Mouse (Mus musculus) embryonic facial prominence, embryonic 11.5 days (tissue): ENCODE measurements around the gene Muc4. TPM values are rescaled to one million over a fixed set of nuclear protein-coding genes. Genes with fewer than 3 reads are reported as not detected.

Experiments used
- ATAC-seq: fragments of 200-750 bp; cut with Nextera tagmentation; replicated peaks from 2 replicates; pipeline ENCODE4 v1.8.0; 2017; ENCODE audit warnings: low read depth; ENCODE audit not compliant: insufficient number of reproducible peaks, low FRiP score, low TSS enrichment
- DNase-seq: peaks from one replicate; pipeline ENCODE4 v3.0.0-alpha.2; 2015; ENCODE audit warnings: low spot score
- H3K27ac ChIP-seq: fragments of 300-500 bp; sonication (generic); replicated peaks from 2 replicates; pipeline ENCODE4 v1.5.1; 2014; ENCODE audit warnings: mild to moderate bottlenecking, low read depth, low read length, control low read depth
- H3K27me3 ChIP-seq: fragments of 300-500 bp; sonication (generic); 2 replicates; pipeline ENCODE4 v1.6.1; 2014; ENCODE audit warnings: mild to moderate bottlenecking, low read length, moderate library complexity, mixed read lengths; ENCODE audit not compliant: control insufficient read depth, insufficient read depth
- H3K36me3 ChIP-seq: fragments of 300-500 bp; sonication (generic); replicated peaks from 2 replicates; pipeline ENCODE4 v1.6.1; 2014; ENCODE audit warnings: low read depth, mild to moderate bottlenecking, low read length, moderate library complexity, mixed read lengths; ENCODE audit not compliant: control insufficient read depth, insufficient read depth
- H3K4me1 ChIP-seq: fragments of 300-500 bp; sonication (generic); 2 replicates; pipeline ENCODE4 v1.6.1; 2014; ENCODE audit warnings: low read length, mixed read lengths; ENCODE audit not compliant: control insufficient read depth, insufficient read depth
- H3K4me2 ChIP-seq: fragments of 300-500 bp; sonication (generic); 2 replicates; pipeline ENCODE4 v1.6.1; 2014; ENCODE audit warnings: low read depth, mild to moderate bottlenecking, control low read depth, low read length, moderate library complexity
- H3K4me3 ChIP-seq: fragments of 300-500 bp; sonication (generic); 2 replicates; pipeline ENCODE4 v1.5.1; 2014; ENCODE audit warnings: low read depth, low read length, control low read depth
- H3K9ac ChIP-seq: fragments of 300-500 bp; sonication (generic); replicated peaks from 2 replicates; pipeline ENCODE4 v1.6.1; 2014; ENCODE audit warnings: mild to moderate bottlenecking, control low read depth, low read length
- H3K9me3 ChIP-seq: fragments of 300-500 bp; sonication (generic); replicated peaks from 2 replicates; pipeline ENCODE4 v1.6.1; 2016; ENCODE audit warnings: mild to moderate bottlenecking, low read length, inconsistent platforms, mixed read lengths; ENCODE audit not compliant: control insufficient read depth
- WGBS: fragments of 180-500 bp; shearing (Covaris S2); extraction: QIAGEN DNeasy Blood & Tissue Kit; methylation state at CpG from one replicate; pipeline ENCODE4 v1.1.7; 2014; 5-methylcytosine and 5-hydroxymethylcytosine counted together
- polyA plus RNA-seq: library from polyadenylated mRNA; unstranded; fragments of >200 nt; fragmentation: Nextera tagmentation; extraction: Ambion mirVana; gene quantifications from 2 replicates; pipeline ENCODE4 v1.2.1, GENCODE M21; 2014

Gene Muc4
- 0.28 TPM in 1 of 2 replicates, not detected in the other for polyA plus RNA-seq

GRCm38 (mm10) chr16:32735586-32735985 lies at the start of gene Muc4:
TSS of gene Muc4 (plus strand) at chr16:32735886.
- Histone ChIP-seq H3K4me2 (no peak within 1 kb of the TSS), H3K4me3 (no peak within 1 kb of the TSS), H3K27me3 (no peaks in the 10 kb centered on the region), H3K9ac (no peak within 1 kb of the TSS), H3K4me1 (no peaks in the 10 kb centered on the region), H3K9me3 (no peaks in the 10 kb centered on the region), H3K36me3 (no peaks in the 10 kb centered on the region), H3K27ac (no peak within 1 kb of the TSS)
- WGBS, result 92% methylated on average over 2 of the region's 2 CpGs
- ATAC-seq, result no peak
- DNase-seq, result no peak

GRCm38 (mm10) chr16:32685998-32686397 lies 49.7 kb upstream of the Muc4 start:
- no peaks in the 10 kb centered on the region for H3K27me3 ChIP-seq
- H3K4me2 ChIP-seq, result no peak overlapping the region
- ATAC-seq (no peak), DNase-seq (peak; percentile 33)
- no peak overlapping the region for H3K9ac ChIP-seq
- H3K36me3 ChIP-seq, result no peaks in the 10 kb centered on the region
- no peaks in the 10 kb centered on the region for H3K9me3 ChIP-seq
- WGBS, result 62% methylated on average over 5 of the region's 5 CpGs
- H3K4me3 ChIP-seq, result no peak overlapping the region
- H3K27ac ChIP-seq, result no peak overlapping the region
- no peaks in the 10 kb centered on the region for H3K4me1 ChIP-seq

- ATAC-seq (no peak), DNase-seq (no peak)
- Histone ChIP-seq H3K27me3 (no peaks in the 10 kb centered on the region), H3K4me2 (no peak overlapping the region), H3K36me3 (no peaks in the 10 kb centered on the region), H3K27ac (no peak overlapping the region), H3K4me3 (no peak overlapping the region), H3K9ac (no peak overlapping the region), H3K4me1 (no peaks in the 10 kb centered on the region), H3K9me3 (no peaks in the 10 kb centered on the region)
- WGBS, result 78% methylated on average over 5 of the region's 5 CpGs
These were observed 48.5 kb upstream of the Muc4 start for GRCm38 (mm10) chr16:32687221-32687620.

GRCm38 (mm10) chr16:32688770-32689169 lies 46.9 kb upstream of the Muc4 start:
- H3K9me3 ChIP-seq, result no peaks in the 10 kb centered on the region
- H3K36me3 ChIP-seq, result no peaks in the 10 kb centered on the region
- WGBS, result 76% methylated on average over 4 of the region's 4 CpGs
- H3K4me3 ChIP-seq, result no peak overlapping the region
- no peak overlapping the region for H3K4me2 ChIP-seq
- no peak overlapping the region for H3K9ac ChIP-seq
- no peak for ATAC-seq
- no peak for DNase-seq
- H3K27ac ChIP-seq, result no peak overlapping the region
- H3K27me3 ChIP-seq, result no peaks in the 10 kb centered on the region
- H3K4me1 ChIP-seq, result no peaks in the 10 kb centered on the region

GRCm38 (mm10) chr16:32689501-32689900 lies 46.2 kb upstream of the Muc4 start:
- Histone ChIP-seq H3K4me3 (no peak overlapping the region), H3K4me1 (no peaks in the 10 kb centered on the region), H3K9ac (no peak overlapping the region), H3K4me2 (no peak overlapping the region), H3K9me3 (no peaks in the 10 kb centered on the region), H3K27ac (no peak overlapping the region), H3K36me3 (no peaks in the 10 kb centered on the region), H3K27me3 (no peaks in the 10 kb centered on the region)
- DNase-seq (peak; percentile 86), ATAC-seq (no peak)
- WGBS, result 5% methylated on average over 9 of the region's 9 CpGs

GRCm38 (mm10) chr16:32696841-32697464 lies 38.7 kb upstream of the Muc4 start:
- Histone ChIP-seq H3K9me3 (no peaks in the 10 kb centered on the region), H3K36me3 (no peaks in the 10 kb centered on the region), H3K4me2 (no peak overlapping the region), H3K27me3 (no peaks in the 10 kb centered on the region), H3K4me1 (no peaks in the 10 kb centered on the region), H3K9ac (no peak overlapping the region), H3K27ac (no peak overlapping the region), H3K4me3 (no peak overlapping the region)
- WGBS, result 45% methylated on average over 7 of the region's 7 CpGs
- no peak for ATAC-seq
- peak; percentile 65 for DNase-seq

- Histone ChIP-seq H3K4me1 (no peaks in the 10 kb centered on the region), H3K4me2 (no peak overlapping the region), H3K27me3 (no peaks in the 10 kb centered on the region), H3K36me3 (no peaks in the 10 kb centered on the region), H3K9me3 (no peaks in the 10 kb centered on the region), H3K9ac (no peak overlapping the region), H3K4me3 (no peak overlapping the region), H3K27ac (no peak overlapping the region)
- DNase-seq (no peak), ATAC-seq (no peak)
- 90% methylated on average over 22 of the region's 22 CpGs for WGBS
These were observed 37.8 kb upstream of the Muc4 start for GRCm38 (mm10) chr16:32697665-32698446.

GRCm38 (mm10) chr16:32698550-32698949 lies 37.1 kb upstream of the Muc4 start:
- no peak overlapping the region for H3K4me3 ChIP-seq
- H3K4me2 ChIP-seq, result no peak overlapping the region
- no peak for DNase-seq
- 28% methylated on average over 7 of the region's 7 CpGs for WGBS
- H3K4me1 ChIP-seq, result no peaks in the 10 kb centered on the region
- H3K27me3 ChIP-seq, result no peaks in the 10 kb centered on the region
- H3K9me3 ChIP-seq, result no peaks in the 10 kb centered on the region
- no peaks in the 10 kb centered on the region for H3K36me3 ChIP-seq
- no peak for ATAC-seq
- no peak overlapping the region for H3K9ac ChIP-seq
- no peak overlapping the region for H3K27ac ChIP-seq
